Mouse (Mus musculus): ENCODE results near the gene Gpr135. TPM values are rescaled to one million over a fixed set of nuclear protein-coding genes. Genes with fewer than 3 reads are reported as not detected.

Gpr135 gene
- total RNA-seq (2023): not detected

GRCm38 (mm10) chr12:72070327-72071269, at the start of gene Gpr135:
Gpr135 (minus strand) TSS chr12:72071125.

GRCm38 (mm10) chr12:72085329-72086165, 14.6 kb upstream of the Gpr135 start, which contains the start of the genes L3hypdh and Jkamp:
L3hypdh (minus strand) TSS chr12:72085439.
Jkamp (plus strand) TSS chr12:72085589.

Other genes with a start within 250 kb of the Gpr135 start
- gene Daam1, start 240.0 kb downstream of the Gpr135 start, total RNA-seq (2023): 14.2 TPM
- not detected for gene L3hypdh, start 14.3 kb upstream of the Gpr135 start, total RNA-seq (2023)
- gene Jkamp, start 14.5 kb upstream of the Gpr135 start, total RNA-seq (2023): 17.3 TPM
- not detected for gene Ccdc175, start 113.9 kb upstream of the Gpr135 start, total RNA-seq (2023)

Data from CD4-positive naive resting alpha-beta T cell, adult 57 days (primary cell).